Mouse (Mus musculus): ENCODE measurements around the gene Pprc1. TPM values are rescaled to one million over a fixed set of nuclear protein-coding genes. Genes with fewer than 3 reads are reported as not detected.

Gene Pprc1
- total and polyA plus RNA-seq, 3 experiments, result 27.8 to 135 (median 39.3) TPM

DNA sequence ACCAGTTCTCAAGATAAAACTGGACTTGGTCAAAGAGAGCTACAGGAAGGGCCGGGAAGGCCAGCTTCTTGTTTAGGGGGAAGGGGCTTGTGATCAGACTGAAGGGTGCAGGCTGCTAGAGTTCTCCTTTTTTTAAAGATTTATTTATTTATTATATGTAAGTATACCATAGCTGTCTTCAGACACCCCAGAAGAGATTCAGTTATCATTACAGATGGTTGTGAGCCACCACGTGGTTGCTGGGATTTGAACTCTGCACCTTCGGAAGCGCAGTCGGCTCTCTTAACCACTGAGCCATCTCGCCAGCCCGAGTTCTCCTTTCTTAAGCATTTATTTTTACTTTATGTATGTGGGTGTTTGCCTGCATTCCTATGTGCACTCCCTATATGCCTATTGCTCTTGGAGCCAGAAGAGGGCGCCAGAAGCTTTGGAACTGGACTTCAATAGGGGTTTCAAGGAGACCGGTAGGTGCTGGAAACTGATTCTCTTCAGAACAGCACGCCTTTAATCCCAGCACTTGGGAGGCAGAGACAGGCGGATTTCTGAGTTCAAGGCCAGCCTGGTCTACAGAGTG lies 15.9 kb upstream of the Pprc1 start (continued):
- no peak for TF ChIP-seq POLR2A (IDR thresholded peaks at IDR 0.05; ENCODE audit: control insufficient read depth in 1 of 2, insufficient read depth in 1 of 2, low read depth in 1 of 2, low read length in 2 of 2, poor library complexity in 1 of 2)
- TF ChIP-seq MXI1 (IDR thresholded peaks at IDR 0.05; ENCODE audit: low read depth, low read length), result peak; percentile 60; the same call in 1 of the 2 replicates
- 0 out of 2 replicates have a peak, but pooled peaks have one; percentile 60 for TF ChIP-seq MAZ (IDR thresholded peaks at IDR 0.05; ENCODE audit: low read depth, low read length)
- TF ChIP-seq KAT2A (conservative IDR thresholded peaks at IDR 0.05; ENCODE audit: low read depth, low read length), result no peak
- no peak for TF ChIP-seq CHD2 (IDR thresholded peaks at IDR 0.05; ENCODE audit: low read length)
- TF ChIP-seq UBTF (IDR thresholded peaks at IDR 0.05; ENCODE audit: borderline replicate concordance, insufficient read depth, low read depth, low read length), result no peak
- peak; percentile 51; the same call in 1 of the 2 replicates for TF ChIP-seq HCFC1 (IDR thresholded peaks at IDR 0.05; ENCODE audit: low read depth, low read length)
- no peak for TF ChIP-seq NELFE (IDR thresholded peaks at IDR 0.05; ENCODE audit: low read depth, low read length)
- no peak for TF ChIP-seq BHLHE40 (IDR thresholded peaks at IDR 0.05; ENCODE audit: borderline replicate concordance, low read depth, low read length)
- TF ChIP-seq MYC (IDR thresholded peaks at IDR 0.05; ENCODE audit: low read depth, low read length), result peak; percentile 80
- TF ChIP-seq SIN3A (IDR thresholded peaks at IDR 0.05; ENCODE audit: low read length), result peak; percentile 60
- TF ChIP-seq USF2 (IDR thresholded peaks at IDR 0.05; ENCODE audit: borderline replicate concordance in 1 of 2, insufficient read depth in 1 of 2, low read depth in 1 of 2, low read length in 2 of 2), result no peak
- no peak for TF ChIP-seq ZNF384 (IDR thresholded peaks at IDR 0.05; ENCODE audit: low read depth, low read length)
- peak; percentile 69 for TF ChIP-seq MAX (IDR thresholded peaks at IDR 0.05; ENCODE audit: low read length)
- TF ChIP-seq TCF12 (IDR thresholded peaks at IDR 0.05; ENCODE audit: low read depth, low read length), result peak; percentile 33; the same call in 1 of the 2 replicates
- peak; percentile 70 for TF ChIP-seq SMC3 (IDR thresholded peaks at IDR 0.05; ENCODE audit: low read depth, low read length)
- TF ChIP-seq ZMIZ1 (IDR thresholded peaks at IDR 0.05; ENCODE audit: low read depth, low read length), result 0 out of 2 replicates have a peak, but pooled peaks have one; percentile 39
- no peak for TF ChIP-seq JUND (IDR thresholded peaks at IDR 0.05; ENCODE audit: low read depth, low read length)
- TF ChIP-seq GATA1 (IDR thresholded peaks at IDR 0.05; ENCODE audit: low read depth, low read length), result no peak

DNA sequence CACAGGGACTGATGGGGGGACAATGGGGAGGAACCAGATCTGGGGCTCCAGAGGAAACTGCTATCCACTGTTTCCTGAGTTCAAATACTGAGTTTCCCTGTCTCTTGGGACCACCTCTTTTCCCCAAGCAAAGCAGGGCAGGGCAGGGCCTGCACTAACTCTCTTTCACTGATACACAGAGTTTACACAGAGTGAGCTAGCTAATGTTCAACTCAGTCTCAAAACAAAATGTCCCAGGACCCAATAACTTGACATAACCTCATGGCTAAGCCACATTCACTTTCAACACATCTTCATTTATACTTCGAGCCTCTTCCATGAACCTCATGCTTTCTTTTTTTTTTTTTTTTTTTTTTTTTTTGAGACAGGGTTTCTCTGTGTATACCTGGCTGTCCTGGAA lies 15.0 kb upstream of the Pprc1 start:
- peak; percentile 37 for DNase-seq (ENCODE audit: low read depth, low spot score)
- peaks cover 0 to 9% of the 10 kb centered on the region in 2 experiments; a peak in 2 of 4 replicates for H3K36me3 ChIP-seq (ENCODE audit: control insufficient read depth in 1 of 2, insufficient read depth in 2 of 2, low read length in 2 of 2)
- H3K79me2 ChIP-seq (ENCODE audit: control insufficient read depth, insufficient read depth, low read length, poor library complexity), result peaks cover 3% of the 10 kb centered on the region; the same call in 1 of the 2 replicates
- no peak overlapping the region for H3K4me3 ChIP-seq (ENCODE audit: control insufficient read depth in 1 of 2, insufficient read depth in 1 of 2, low read depth in 2 of 2, low read length in 2 of 2)
- no peak overlapping the region for H3K27ac ChIP-seq (ENCODE audit: control insufficient read depth, low read depth, low read length)
- H3K9ac ChIP-seq (ENCODE audit: control insufficient read depth, low read depth, low read length, poor library complexity, severe bottlenecking), result no peak overlapping the region
- no peaks in the 10 kb centered on the region for H3K4me1 ChIP-seq (ENCODE audit: control insufficient read depth in 1 of 2, insufficient read depth in 2 of 2, low read length in 2 of 2)
- no peak for TF ChIP-seq USF2 (IDR thresholded peaks at IDR 0.05; ENCODE audit: borderline replicate concordance in 1 of 2, insufficient read depth in 1 of 2, low read depth in 1 of 2, low read length in 2 of 2)
- peak; percentile 49 for TF ChIP-seq ZNF384 (IDR thresholded peaks at IDR 0.05; ENCODE audit: low read depth, low read length)
- TF ChIP-seq ZC3H11A (IDR thresholded peaks at IDR 0.05; ENCODE audit: low read depth, low read length), result no peak
- TF ChIP-seq GATA1 (IDR thresholded peaks at IDR 0.05; ENCODE audit: low read depth, low read length), result no peak
- no peak for TF ChIP-seq NELFE (IDR thresholded peaks at IDR 0.05; ENCODE audit: low read depth, low read length)
- 0 out of 2 replicates have a peak, but pooled peaks have one; percentile 7 for TF ChIP-seq POLR2AphosphoS2 (IDR thresholded peaks at IDR 0.05; ENCODE audit: low read length)
- peak in 1 of 2 experiments; percentile 4; a peak in 1 of 4 replicates for TF ChIP-seq POLR2A (IDR thresholded peaks at IDR 0.05; ENCODE audit: control insufficient read depth in 1 of 2, insufficient read depth in 1 of 2, low read depth in 1 of 2, low read length in 2 of 2, poor library complexity in 1 of 2)
- H3K27me3 ChIP-seq (ENCODE audit: control insufficient read depth in 1 of 2, insufficient read depth in 2 of 2, low read length in 2 of 2), result no peaks in the 10 kb centered on the region
- no peaks in the 10 kb centered on the region for H3K9me3 ChIP-seq (replicated peaks; ENCODE audit: insufficient read depth, low read length)
